15 mouse cellular contexts compared by ENCODE assay signal in genomic region chr1:172240945-172241708, GRCm38 (mm10). TPM values are rescaled to one million over a fixed set of nuclear protein-coding genes. Genes with fewer than 3 reads are reported as not detected.
DNase-seq lines count a peak whose midpoint lies in the region; ATAC-seq lines count a peak whose summit lies in the region.
"Had no signal": no experiment of that assay in that cellular context is flagged by ENCODE, and none has a peak within 500 bp of the region (broad histone marks: within the 10 kb centered on the region; RNA-seq: fewer than 3 reads in every experiment).

No protein-coding gene starts in this region.

- ATAC-seq in hindbrain, embryonic 12.5 days (ENCODE audit: low FRiP score), result no peak
- ATAC-seq in forebrain, embryonic 13.5 days, result no peak

- H3K4me2 ChIP-seq in hindbrain, embryonic 12.5 days (replicated peaks), result no peak overlapping the region
- H3K4me2 ChIP-seq in forebrain, embryonic 13.5 days, result no peak overlapping the region
- H3K4me2 ChIP-seq: hindbrain, embryonic 15.5 days; liver, embryonic 13.5 days; midbrain, embryonic 12.5 days had no signal

- H3K27ac ChIP-seq in hindbrain, embryonic 10.5 days, result peak overlapping the region; percentile 75
- H3K27ac ChIP-seq in hindbrain, embryonic 12.5 days, result no peak overlapping the region; the same call in 1 of the 2 replicates
- peak overlapping the region; percentile 21; the same call in 1 of the 2 replicates for H3K27ac ChIP-seq in forebrain, embryonic 13.5 days
- H3K27ac ChIP-seq in macrophage, result peak overlapping the region; percentile 10; the same call in 1 of the 2 replicates
- H3K27ac ChIP-seq: hindbrain, embryonic 15.5 days; liver, embryonic 13.5 days had no signal

- H3K36me3 ChIP-seq in hindbrain, embryonic 10.5 days, result no peaks in the 10 kb centered on the region
- H3K36me3 ChIP-seq in hindbrain, embryonic 12.5 days, result no peaks in the 10 kb centered on the region
- H3K36me3 ChIP-seq in forebrain, embryonic 13.5 days (ENCODE audit: poor library complexity, severe bottlenecking), result no peaks in the 10 kb centered on the region
- no peaks in the 10 kb centered on the region for H3K36me3 ChIP-seq in macrophage (ENCODE audit: inconsistent target)
- H3K36me3 ChIP-seq: hindbrain, embryonic 15.5 days; liver, embryonic 13.5 days; midbrain, embryonic 12.5 days had no signal

- WGBS in hindbrain, embryonic 10.5 days, result 26% methylated on average over 6 of the region's 6 CpGs
- WGBS in hindbrain, embryonic 12.5 days, result 25% methylated on average over 6 of the region's 6 CpGs
- 25% methylated on average over 6 of the region's 6 CpGs for WGBS in forebrain, embryonic 13.5 days
- WGBS in macrophage (ENCODE audit: missing documents), result 31% methylated on average over 6 of the region's 6 CpGs

- H3K4me3 ChIP-seq in hindbrain, embryonic 10.5 days, result no peak overlapping the region
- no peak overlapping the region for H3K4me3 ChIP-seq in hindbrain, embryonic 12.5 days
- no peak overlapping the region for H3K4me3 ChIP-seq in forebrain, embryonic 13.5 days
- no peak overlapping the region for H3K4me3 ChIP-seq in macrophage (ENCODE audit: inconsistent target)
- H3K4me3 ChIP-seq: hindbrain, embryonic 15.5 days; liver, embryonic 13.5 days; midbrain, embryonic 12.5 days had no signal

- intact Hi-C loops in left cerebral cortex, postnatal 14 days (cut with DNase I), result no loop called here

- peaks cover 47% of the 10 kb centered on the region for H3K4me1 ChIP-seq in hindbrain, embryonic 10.5 days (replicated peaks)
- H3K4me1 ChIP-seq in hindbrain, embryonic 12.5 days, result peaks cover 35% of the 10 kb centered on the region
- peaks cover 41% of the 10 kb centered on the region for H3K4me1 ChIP-seq in forebrain, embryonic 13.5 days
- H3K4me1 ChIP-seq: hindbrain, embryonic 15.5 days had no signal

- peaks cover 32% of the 10 kb centered on the region for H3K27me3 ChIP-seq in hindbrain, embryonic 10.5 days (ENCODE audit: insufficient read depth, poor library complexity, severe bottlenecking)
- peaks cover 21% of the 10 kb centered on the region for H3K27me3 ChIP-seq in hindbrain, embryonic 12.5 days
- 0 out of 2 replicates have a peak, but pooled peaks cover 3% of the 10 kb centered on the region for H3K27me3 ChIP-seq in forebrain, embryonic 13.5 days
- H3K27me3 ChIP-seq: hindbrain, embryonic 15.5 days had no signal

- H3K79me2 ChIP-seq in macrophage (ENCODE audit: inconsistent target), result no peaks in the 10 kb centered on the region

- no peaks in the 10 kb centered on the region for H3K9me3 ChIP-seq in hindbrain, embryonic 10.5 days
- H3K9me3 ChIP-seq in hindbrain, embryonic 12.5 days (replicated peaks), result no peaks in the 10 kb centered on the region
- H3K9me3 ChIP-seq in forebrain, embryonic 13.5 days (replicated peaks), result no peaks in the 10 kb centered on the region
- H3K9me3 ChIP-seq: hindbrain, embryonic 15.5 days; liver, embryonic 13.5 days; midbrain, embryonic 12.5 days had no signal

- DNase-seq in hindbrain, embryonic 10.5 days (ENCODE audit: low spot score), result no peak
- peak; percentile 53 for DNase-seq in Muller cell, postnatal 12 days (ENCODE audit: inconsistent ontology term)
- DNase-seq in left cerebral cortex, postnatal 14 days (ENCODE audit: low spot score in 2 of 2), result no peak
- DNase-seq in layer of hippocampus, postnatal 36 days, result no peak
- no peak for DNase-seq in spleen, postnatal 14 days (ENCODE audit: low spot score in 2 of 2)
- DNase-seq: adrenal gland, postnatal 36 days; cerebellum, postnatal 14 days; liver, embryonic 13.5 days; thymus, postnatal 4 days had no signal

- H3K9ac ChIP-seq in hindbrain, embryonic 12.5 days, result no peak overlapping the region
- H3K9ac ChIP-seq in forebrain, embryonic 13.5 days, result no peak overlapping the region
- H3K9ac ChIP-seq: hindbrain, embryonic 15.5 days; liver, embryonic 13.5 days; midbrain, embryonic 12.5 days had no signal

RNA-seq across cellular contexts. Expression of gene Atp1a4, which starts 17.1 kb away (rescaled TPM):
- polyA plus RNA-seq in hindbrain, embryonic 10.5 days (2016; fragmentation: Nextera tagmentation; extraction: Ambion mirVana), result not detected in 2 replicates
- not detected in 2 replicates for polyA plus RNA-seq in hindbrain, embryonic 12.5 days (2016; fragmentation: Nextera tagmentation; extraction: Ambion mirVana)
- 0.10 TPM in 1 of 2 replicates, not detected in the other for polyA plus RNA-seq in forebrain, embryonic 13.5 days (2015; fragmentation: Nextera tagmentation; extraction: Ambion mirVana)
- not detected for total RNA-seq in macrophage (2018; cell fraction: chromatin; rRNA removed)
- total RNA-seq in macrophage (2018; cell fraction: cytosol; rRNA removed), result under 1 TPM in 1 of 26 experiments, not detected in 25; 0.07 TPM
- not detected for total RNA-seq in macrophage (2018; cell fraction: nucleus; rRNA removed)
- polyA plus RNA-seq in macrophage (2018), result not detected in 3 replicates
- total RNA-seq in left cerebral cortex, postnatal 14 days (2021), result not detected
- not detected for total RNA-seq in layer of hippocampus, postnatal 36 days (2021)
- polyA plus RNA-seq: liver, embryonic 13.5 days; midbrain, embryonic 12.5 days; spleen, adult 2 months had no signal

RNA-seq across cellular contexts. Expression of gene Igsf8, which starts 20.3 kb away (rescaled TPM):
- 63.5 and 142 TPM in 2 replicates for polyA plus RNA-seq in hindbrain, embryonic 10.5 days (2016; fragmentation: Nextera tagmentation; extraction: Ambion mirVana)
- polyA plus RNA-seq in hindbrain, embryonic 12.5 days (2016; fragmentation: Nextera tagmentation; extraction: Ambion mirVana), result 147 and 159 TPM in 2 replicates
- 164 and 169 TPM in 2 replicates for polyA plus RNA-seq in forebrain, embryonic 13.5 days (2015; fragmentation: Nextera tagmentation; extraction: Ambion mirVana)
- 100 to 1,000 TPM in 2 of 26 experiments, 10 to 100 TPM in 23, 1 to 10 TPM in 1; 8.4 to 182 (median 25.7) TPM for total RNA-seq in macrophage (2018; cell fraction: chromatin; rRNA removed)
- total RNA-seq in macrophage (2018; cell fraction: cytosol; rRNA removed), result 10 to 100 TPM; 28.1 to 85.5 (median 42.4) TPM
- 100 to 1,000 TPM in 4 of 26 experiments, 10 to 100 TPM in 22; 50.8 to 110 (median 77.3) TPM for total RNA-seq in macrophage (2018; cell fraction: nucleus; rRNA removed)
- 26.8 to 55.6 TPM (median 36.2 TPM) in 3 replicates for polyA plus RNA-seq in macrophage (2018)
- total RNA-seq in left cerebral cortex, postnatal 14 days (2021), result 100 to 1,000 TPM; 231 to 244 TPM
- total RNA-seq in layer of hippocampus, postnatal 36 days (2021), result 100 to 1,000 TPM; 256 to 272 TPM

RNA-seq across cellular contexts. Expression of gene Casq1, which starts 21.5 kb away (rescaled TPM):
- 1.3 and 2.0 TPM in 2 replicates for polyA plus RNA-seq in hindbrain, embryonic 10.5 days (2016; fragmentation: Nextera tagmentation; extraction: Ambion mirVana)
- polyA plus RNA-seq in hindbrain, embryonic 12.5 days (2016; fragmentation: Nextera tagmentation; extraction: Ambion mirVana), result 2.3 and 3.8 TPM in 2 replicates
- 4.5 TPM in 2 replicates for polyA plus RNA-seq in forebrain, embryonic 13.5 days (2015; fragmentation: Nextera tagmentation; extraction: Ambion mirVana)
- total RNA-seq in macrophage (2018; cell fraction: chromatin; rRNA removed), result under 1 TPM in 1 of 26 experiments, not detected in 25; 0.68 TPM
- total RNA-seq in macrophage (2018; cell fraction: cytosol; rRNA removed), result not detected
- under 1 TPM in 1 of 26 experiments, not detected in 25; 0.30 TPM for total RNA-seq in macrophage (2018; cell fraction: nucleus; rRNA removed)
- not detected in 3 replicates for polyA plus RNA-seq in macrophage (2018)
- under 1 TPM in 1 of 2 experiments, not detected in 1; 0.55 TPM for total RNA-seq in left cerebral cortex, postnatal 14 days (2021)
- total RNA-seq in layer of hippocampus, postnatal 36 days (2021), result under 1 TPM in 1 of 2 experiments, not detected in 1; 0.87 TPM

RNA-seq across cellular contexts. Expression of gene Pea15a, which starts 34.5 kb away (rescaled TPM):
- 295 and 370 TPM in 2 replicates for polyA plus RNA-seq in hindbrain, embryonic 10.5 days (2016; fragmentation: Nextera tagmentation; extraction: Ambion mirVana)
- 322 and 363 TPM in 2 replicates for polyA plus RNA-seq in hindbrain, embryonic 12.5 days (2016; fragmentation: Nextera tagmentation; extraction: Ambion mirVana)
- 470 and 471 TPM in 2 replicates for polyA plus RNA-seq in forebrain, embryonic 13.5 days (2015; fragmentation: Nextera tagmentation; extraction: Ambion mirVana)
- 100 to 1,000 TPM in 24 of 26 experiments, 10 to 100 TPM in 2; 60.2 to 246 (median 164) TPM for total RNA-seq in macrophage (2018; cell fraction: chromatin; rRNA removed)
- 100 to 1,000 TPM; 219 to 439 (median 299) TPM for total RNA-seq in macrophage (2018; cell fraction: cytosol; rRNA removed)
- 100 to 1,000 TPM; 101 to 379 (median 221) TPM for total RNA-seq in macrophage (2018; cell fraction: nucleus; rRNA removed)
- 269 to 545 TPM (median 282 TPM) in 3 replicates for polyA plus RNA-seq in macrophage (2018)
- total RNA-seq in left cerebral cortex, postnatal 14 days (2021), result 100 to 1,000 TPM; 377 to 379 TPM
- total RNA-seq in layer of hippocampus, postnatal 36 days (2021), result 100 to 1,000 TPM; 418 to 426 TPM

RNA-seq across cellular contexts. Expression of gene Atp1a2, which starts 56.7 kb away (rescaled TPM):
- polyA plus RNA-seq in hindbrain, embryonic 10.5 days (2016; fragmentation: Nextera tagmentation; extraction: Ambion mirVana), result 2.1 and 2.3 TPM in 2 replicates
- 13.7 and 16.1 TPM in 2 replicates for polyA plus RNA-seq in hindbrain, embryonic 12.5 days (2016; fragmentation: Nextera tagmentation; extraction: Ambion mirVana)
- 17.6 and 17.8 TPM in 2 replicates for polyA plus RNA-seq in forebrain, embryonic 13.5 days (2015; fragmentation: Nextera tagmentation; extraction: Ambion mirVana)
- total RNA-seq in macrophage (2018; cell fraction: chromatin; rRNA removed), result under 1 TPM in 1 of 26 experiments, not detected in 25; 0.19 TPM
- total RNA-seq in macrophage (2018; cell fraction: cytosol; rRNA removed), result under 1 TPM in 1 of 26 experiments, not detected in 25; 0.04 TPM
- total RNA-seq in macrophage (2018; cell fraction: nucleus; rRNA removed), result not detected
- polyA plus RNA-seq in macrophage (2018), result not detected in 3 replicates
- total RNA-seq in left cerebral cortex, postnatal 14 days (2021), result 100 to 1,000 TPM; 571 to 592 TPM
- 100 to 1,000 TPM; 577 to 614 TPM for total RNA-seq in layer of hippocampus, postnatal 36 days (2021)
